Mouse (Mus musculus): ENCODE measurements around the gene Mbd5. TPM values are rescaled to one million over a fixed set of nuclear protein-coding genes. Genes with fewer than 3 reads are reported as not detected.

Gene Mbd5
- 37.1 and 46.0 TPM in 2 replicates for total RNA-seq (2017)

DNA sequence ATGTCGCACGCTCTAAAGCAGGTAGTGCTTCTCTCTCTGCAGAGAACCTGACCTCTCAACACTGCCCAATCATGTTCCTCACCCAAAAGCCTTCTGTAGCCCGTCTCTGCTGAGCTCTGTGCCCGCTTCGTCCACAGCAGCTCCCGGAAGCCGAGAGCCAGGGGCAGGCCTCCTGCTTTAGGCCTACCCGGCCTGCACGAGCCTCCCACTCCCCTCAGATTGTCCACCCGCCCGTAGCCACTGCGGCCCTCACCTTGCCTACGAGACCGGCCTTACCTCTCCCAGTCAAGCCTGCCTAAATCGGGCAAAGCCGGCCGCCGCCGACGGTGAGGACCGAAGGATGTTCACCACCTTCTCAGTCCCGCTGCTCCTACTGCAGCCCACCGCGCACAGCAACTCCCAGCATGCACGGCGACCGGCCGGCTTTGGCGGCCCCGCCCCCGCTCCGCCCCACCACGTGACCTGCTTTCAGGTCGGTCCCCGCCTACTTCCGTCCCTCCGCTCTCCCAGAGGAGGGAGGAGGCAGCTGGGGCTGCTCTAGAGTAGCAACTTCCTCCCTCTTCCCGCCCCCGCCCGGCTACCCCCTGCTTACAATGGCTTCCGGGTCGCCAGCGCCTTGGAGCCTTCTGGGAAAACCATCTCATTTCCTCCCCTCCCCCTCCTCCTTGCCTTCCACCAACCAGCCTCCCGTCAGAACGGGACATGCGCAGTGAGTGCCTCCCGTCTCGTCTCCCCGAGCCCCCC lies at the start of gene Mbd5:
Gene Mbd5 (plus strand): TSS at position 668 of the 744 bp plus-strand sequence.
- peak; percentile 93 to 95 for ATAC-seq (replicated peaks in 1 of 2; ENCODE audit: insufficient read depth in 1 of 2, low FRiP score in 2 of 2, low TSS enrichment in 1 of 2, low read depth in 1 of 2, poor library complexity in 2 of 2, severe bottlenecking in 2 of 2)

DNA sequence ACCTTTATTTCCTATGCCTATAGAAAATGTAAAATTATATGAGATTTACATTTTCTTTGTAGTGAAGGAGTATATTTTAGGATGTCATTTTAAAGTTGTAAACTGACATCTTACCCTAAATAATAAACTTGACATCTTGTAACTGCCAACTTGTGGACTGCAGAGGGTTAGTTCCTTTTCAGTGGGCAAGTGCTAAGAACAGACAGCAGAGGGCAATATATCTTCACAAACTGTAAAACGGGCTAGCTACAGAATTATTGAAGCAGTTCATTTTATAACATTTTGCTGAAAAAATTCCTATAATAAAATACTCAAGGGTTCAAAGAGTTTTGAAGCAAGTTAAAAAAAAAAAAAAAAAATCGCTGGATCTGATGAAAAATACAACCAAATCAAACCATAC lies 40.4 kb upstream of the Mbd5 start:
- ATAC-seq (replicated peaks in 1 of 2; ENCODE audit: insufficient read depth in 1 of 2, low FRiP score in 2 of 2, low TSS enrichment in 1 of 2, low read depth in 1 of 2, poor library complexity in 2 of 2, severe bottlenecking in 2 of 2): peak; percentile 58 to 62; a peak in 2 of 4 replicates

DNA sequence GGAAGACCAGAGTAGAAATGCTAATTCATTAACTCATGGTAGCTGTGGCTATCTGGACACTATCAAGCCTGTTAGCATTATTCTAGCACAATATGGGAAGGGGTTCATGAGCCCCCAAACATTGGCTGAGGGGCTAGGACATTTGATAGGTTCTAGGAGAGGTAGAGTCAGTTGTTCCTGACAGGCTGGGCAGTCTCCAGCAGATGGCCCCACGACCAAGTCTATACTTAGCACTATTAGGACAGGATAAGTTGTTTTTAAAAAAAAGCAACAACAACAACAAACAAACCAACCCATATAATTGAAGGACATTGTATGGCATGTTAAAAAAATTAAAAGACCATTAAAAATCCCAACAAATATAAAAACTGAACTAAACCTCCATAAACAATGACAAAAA lies 35.1 kb upstream of the Mbd5 start:
- no peak for ATAC-seq (replicated peaks in 1 of 2; ENCODE audit: insufficient read depth in 1 of 2, low FRiP score in 2 of 2, low TSS enrichment in 1 of 2, low read depth in 1 of 2, poor library complexity in 2 of 2, severe bottlenecking in 2 of 2)

DNA sequence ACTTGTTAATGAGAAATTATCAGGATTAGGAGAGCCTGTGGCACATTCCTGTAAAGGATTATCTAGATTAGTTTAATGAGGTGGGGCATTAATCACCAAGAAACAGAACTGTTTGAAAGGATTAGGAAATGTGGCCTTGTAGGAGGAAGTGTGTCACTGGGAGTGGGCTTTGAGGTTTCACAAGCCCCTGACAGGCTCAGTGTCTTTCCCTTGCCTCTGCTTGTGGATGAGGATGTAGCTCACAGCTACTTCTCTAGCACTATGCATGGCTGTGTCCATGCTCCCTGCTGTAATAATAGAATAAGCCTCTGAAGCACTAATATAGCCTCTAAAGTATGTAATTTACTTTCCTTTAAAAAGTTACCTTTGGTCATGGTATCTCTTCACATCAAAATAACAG lies 33.5 kb upstream of the Mbd5 start:
- ATAC-seq (replicated peaks in 1 of 2; ENCODE audit: insufficient read depth in 1 of 2, low FRiP score in 2 of 2, low TSS enrichment in 1 of 2, low read depth in 1 of 2, poor library complexity in 2 of 2, severe bottlenecking in 2 of 2): peak in 1 of 2 experiments; percentile 42; a peak in 1 of 4 replicates

DNA sequence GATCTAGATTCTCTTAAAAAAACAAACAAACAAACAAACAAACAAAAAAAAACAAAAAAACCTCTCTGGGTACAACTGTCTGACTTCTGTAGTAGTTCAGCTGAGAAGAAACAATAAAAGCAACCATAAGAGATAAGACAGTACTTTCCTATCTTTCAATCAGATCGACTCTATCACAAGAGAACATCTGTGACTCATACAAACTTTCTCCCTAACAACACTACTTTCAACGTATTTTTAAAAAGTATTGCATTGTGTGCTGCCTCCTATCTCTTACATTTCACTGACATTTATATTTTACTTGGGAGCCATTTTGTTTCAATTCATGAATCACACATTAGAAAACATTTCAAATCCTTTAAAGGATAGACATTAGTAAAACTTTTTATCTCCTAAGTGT lies 14.2 kb upstream of the Mbd5 start:
- ATAC-seq (replicated peaks in 1 of 2; ENCODE audit: insufficient read depth in 1 of 2, low FRiP score in 2 of 2, low TSS enrichment in 1 of 2, low read depth in 1 of 2, poor library complexity in 2 of 2, severe bottlenecking in 2 of 2): no peak

DNA sequence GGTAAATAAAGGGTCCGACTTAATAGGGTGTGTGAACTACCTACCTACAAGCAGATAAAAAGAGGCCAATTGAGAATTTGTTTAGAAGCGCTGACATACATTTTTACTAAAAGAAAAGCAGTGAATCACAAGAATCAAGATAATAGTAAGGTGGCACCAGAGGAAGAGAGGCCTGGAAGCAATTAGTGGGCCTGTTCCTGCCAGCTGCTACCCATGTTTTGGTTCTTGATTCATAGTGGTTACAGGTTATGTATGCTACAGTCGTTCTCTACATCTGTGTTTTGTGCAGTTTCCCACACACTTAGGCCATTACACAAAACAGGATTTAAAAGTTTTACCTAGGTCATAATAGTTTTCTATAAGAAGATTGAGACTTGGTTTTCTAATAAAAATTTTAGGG lies 1.5 kb upstream of the Mbd5 start:
- ATAC-seq (replicated peaks in 1 of 2; ENCODE audit: insufficient read depth in 1 of 2, low FRiP score in 2 of 2, low TSS enrichment in 1 of 2, low read depth in 1 of 2, poor library complexity in 2 of 2, severe bottlenecking in 2 of 2): no peak

DNA sequence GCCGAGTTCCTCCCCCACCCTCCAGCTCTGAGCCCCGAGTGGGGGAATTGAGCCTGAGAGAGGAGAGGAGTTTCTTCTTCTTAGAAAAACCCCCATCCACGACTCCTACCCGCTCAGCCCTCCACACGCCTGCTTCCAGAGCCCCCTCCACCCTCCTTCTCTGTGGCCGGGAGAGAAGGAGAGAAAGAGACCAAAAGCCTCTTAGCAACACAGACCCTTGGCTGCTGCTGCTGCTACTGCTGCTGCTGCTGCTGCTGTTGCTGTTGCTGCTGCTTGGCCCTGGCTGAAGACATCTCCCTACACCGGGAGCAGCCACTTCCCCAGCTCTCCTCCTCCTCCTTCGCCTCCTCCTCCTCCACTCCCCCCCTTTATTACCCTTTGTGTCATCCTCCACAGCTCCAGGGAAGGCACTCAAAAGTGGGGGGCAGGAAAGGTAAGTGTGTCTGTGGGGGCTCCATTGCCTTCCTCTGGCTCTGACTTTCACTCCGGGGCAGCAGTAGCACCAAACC lies 489 bp downstream of the Mbd5 start:
- ATAC-seq (replicated peaks in 1 of 2; ENCODE audit: insufficient read depth in 1 of 2, low FRiP score in 2 of 2, low TSS enrichment in 1 of 2, low read depth in 1 of 2, poor library complexity in 2 of 2, severe bottlenecking in 2 of 2): peak; percentile 31 to 53

DNA sequence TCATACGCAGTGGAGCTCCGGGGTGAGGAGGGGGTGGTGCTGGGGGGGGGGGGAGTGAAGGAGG lies 776 bp downstream of the Mbd5 start, which contains the start of gene Orc4:
Gene Orc4 (minus strand): TSS at position 26 of the 64 bp plus-strand sequence.
- ATAC-seq (replicated peaks in 1 of 2; ENCODE audit: insufficient read depth in 1 of 2, low FRiP score in 2 of 2, low TSS enrichment in 1 of 2, low read depth in 1 of 2, poor library complexity in 2 of 2, severe bottlenecking in 2 of 2): no peak

DNA sequence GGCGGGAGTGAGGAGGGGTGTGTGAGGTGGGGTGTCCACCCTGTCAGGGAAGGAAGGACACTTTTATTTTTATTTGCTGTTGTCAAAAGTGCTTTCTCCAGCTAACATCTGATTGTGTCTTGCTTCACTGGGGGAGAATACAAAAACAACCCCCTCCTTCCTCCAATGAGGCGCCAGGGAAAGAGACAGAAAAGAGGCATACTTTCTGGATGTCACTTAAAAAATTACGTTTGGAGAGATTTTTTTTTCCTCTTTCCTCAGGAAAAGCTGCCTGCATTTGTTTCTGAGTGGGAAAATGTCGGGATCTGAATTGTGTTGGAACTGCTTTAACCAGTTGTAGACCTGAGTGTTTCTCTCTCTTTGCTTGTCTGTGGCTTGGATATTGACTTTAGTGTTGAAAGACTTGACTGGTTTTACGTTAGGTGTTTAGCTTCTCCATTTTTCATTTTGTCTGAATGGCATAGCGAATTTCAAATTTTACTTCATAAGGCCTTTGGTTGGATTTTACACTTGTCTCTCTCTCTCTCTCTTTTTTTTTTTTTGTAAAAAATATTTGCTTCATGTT lies 1.1 kb downstream of the Mbd5 start:
- ATAC-seq (replicated peaks in 1 of 2; ENCODE audit: insufficient read depth in 1 of 2, low FRiP score in 2 of 2, low TSS enrichment in 1 of 2, low read depth in 1 of 2, poor library complexity in 2 of 2, severe bottlenecking in 2 of 2): no peak

DNA sequence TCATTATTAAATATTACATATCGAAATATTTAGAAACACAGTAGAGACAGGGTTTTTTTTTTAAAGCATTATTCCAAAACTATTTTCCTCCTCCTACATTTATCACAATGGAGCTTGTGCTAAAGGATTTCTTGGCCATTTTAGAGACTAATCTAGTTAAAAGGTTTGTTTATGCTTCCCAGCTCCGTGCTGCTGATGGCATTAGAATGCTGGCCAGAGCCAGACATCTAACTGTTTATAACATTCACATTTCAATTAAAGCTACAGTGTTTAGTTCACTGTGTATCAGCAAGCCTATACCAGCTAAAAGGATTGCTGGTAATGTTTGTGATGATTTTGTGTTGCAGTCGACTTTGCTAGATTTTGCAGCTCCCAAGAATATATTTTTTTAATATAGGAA lies 7.3 kb downstream of the Mbd5 start:
- no peak for ATAC-seq (replicated peaks in 1 of 2; ENCODE audit: insufficient read depth in 1 of 2, low FRiP score in 2 of 2, low TSS enrichment in 1 of 2, low read depth in 1 of 2, poor library complexity in 2 of 2, severe bottlenecking in 2 of 2)

DNA sequence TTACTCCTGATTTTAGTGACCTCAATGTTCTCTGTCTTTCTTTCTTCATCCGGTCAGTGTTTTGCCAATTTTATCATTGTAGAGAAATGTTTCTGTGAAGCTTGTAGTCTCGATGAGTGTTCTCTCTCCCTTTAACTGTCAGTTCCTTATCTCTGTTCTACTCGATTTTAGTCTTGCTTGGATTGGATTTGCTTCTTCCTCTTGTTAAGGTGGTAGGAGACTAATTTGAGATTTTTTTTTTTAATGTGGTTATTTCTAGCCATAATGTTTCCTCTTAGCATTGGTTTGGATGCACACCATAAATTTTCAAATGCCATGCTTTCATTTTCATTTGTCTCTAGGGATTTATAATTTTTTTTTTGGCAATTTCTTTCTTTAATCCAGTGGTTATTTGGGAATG lies 29.6 kb downstream of the Mbd5 start:
- ATAC-seq (replicated peaks in 1 of 2; ENCODE audit: insufficient read depth in 1 of 2, low FRiP score in 2 of 2, low TSS enrichment in 1 of 2, low read depth in 1 of 2, poor library complexity in 2 of 2, severe bottlenecking in 2 of 2): peak in 1 of 2 experiments; percentile 46; a peak in 1 of 4 replicates

DNA sequence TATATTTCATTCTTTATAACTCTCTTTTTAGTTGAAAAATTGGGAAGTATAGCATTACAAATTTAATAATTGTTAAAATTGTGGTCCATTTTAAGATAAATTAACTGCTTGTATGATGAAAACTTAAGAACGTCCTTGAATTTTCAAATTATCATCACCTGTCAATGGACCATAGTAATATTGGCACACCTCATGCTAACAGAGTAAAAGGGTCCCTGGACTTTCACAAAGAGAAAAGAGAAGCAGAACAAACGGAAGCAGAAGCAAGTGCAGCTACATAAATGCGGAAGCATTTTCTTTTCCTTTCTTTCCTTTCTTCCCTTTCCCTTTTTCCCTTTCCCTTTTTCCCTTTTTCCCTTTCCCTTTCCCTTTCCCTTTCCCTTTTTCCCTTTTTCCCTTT lies 41.0 kb downstream of the Mbd5 start:
- no peak for ATAC-seq (replicated peaks in 1 of 2; ENCODE audit: insufficient read depth in 1 of 2, low FRiP score in 2 of 2, low TSS enrichment in 1 of 2, low read depth in 1 of 2, poor library complexity in 2 of 2, severe bottlenecking in 2 of 2)

DNA sequence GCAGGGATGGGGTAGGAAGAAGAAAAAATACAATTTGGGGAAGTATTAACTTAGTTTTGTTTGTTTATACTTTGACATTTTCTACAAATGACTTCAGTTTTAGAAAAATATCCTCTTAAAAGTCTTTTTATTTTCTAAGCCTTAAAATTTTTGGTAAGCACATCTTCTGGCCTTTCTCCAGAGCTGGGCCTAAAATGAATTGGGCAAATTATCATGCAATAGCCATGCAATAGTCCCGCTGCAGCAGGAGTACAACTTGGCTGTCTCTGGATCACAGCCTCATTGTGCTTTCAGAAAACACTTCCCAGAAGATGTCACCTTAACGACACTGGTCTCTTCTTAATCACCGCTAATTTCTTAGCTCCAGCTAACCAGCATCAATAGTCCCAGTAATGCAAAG lies 91.2 kb downstream of the Mbd5 start:
- no peak for ATAC-seq (replicated peaks in 1 of 2; ENCODE audit: insufficient read depth in 1 of 2, low FRiP score in 2 of 2, low TSS enrichment in 1 of 2, low read depth in 1 of 2, poor library complexity in 2 of 2, severe bottlenecking in 2 of 2)

DNA sequence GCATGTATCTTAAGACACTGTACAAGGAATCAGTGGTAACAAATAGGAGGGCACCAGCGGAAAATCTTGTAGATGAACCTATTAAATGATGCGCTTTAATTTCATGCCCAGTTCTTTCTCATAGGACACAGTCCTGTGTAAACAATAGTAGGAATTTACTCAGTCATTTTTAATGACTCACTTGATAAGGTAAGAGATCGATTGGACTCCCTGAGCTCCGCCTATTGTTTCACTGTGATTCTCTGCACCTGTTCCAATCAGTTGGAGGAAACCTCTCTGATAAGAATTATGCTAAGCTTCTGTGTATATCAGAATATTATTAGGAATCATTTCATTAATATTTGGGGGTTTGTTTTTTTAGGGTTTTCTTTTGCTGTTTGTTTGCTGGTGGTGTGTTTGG lies 100.7 kb downstream of the Mbd5 start:
- no peak for ATAC-seq (replicated peaks in 1 of 2; ENCODE audit: insufficient read depth in 1 of 2, low FRiP score in 2 of 2, low TSS enrichment in 1 of 2, low read depth in 1 of 2, poor library complexity in 2 of 2, severe bottlenecking in 2 of 2)

DNA sequence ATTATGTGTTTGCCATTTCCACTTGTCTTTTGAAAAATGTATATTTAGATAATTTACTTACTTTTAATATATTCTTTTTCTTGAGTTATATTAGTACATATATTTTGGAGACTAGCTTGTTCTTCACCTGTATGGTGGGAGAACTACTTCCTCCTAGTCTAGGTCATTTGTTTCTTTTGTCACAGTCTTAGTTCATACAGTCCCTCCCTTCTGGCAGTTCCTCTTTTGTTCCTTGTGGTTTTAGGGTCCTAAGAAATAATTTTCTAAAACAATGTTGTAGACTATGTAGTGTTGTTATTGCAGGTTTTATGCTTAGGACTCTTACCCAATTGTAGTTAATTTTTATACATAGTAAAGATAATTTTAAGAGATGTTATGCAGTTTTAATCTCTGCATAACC lies 118.6 kb downstream of the Mbd5 start:
- ATAC-seq (replicated peaks in 1 of 2; ENCODE audit: insufficient read depth in 1 of 2, low FRiP score in 2 of 2, low TSS enrichment in 1 of 2, low read depth in 1 of 2, poor library complexity in 2 of 2, severe bottlenecking in 2 of 2): peak; percentile 32 to 69; a peak in 2 of 4 replicates

DNA sequence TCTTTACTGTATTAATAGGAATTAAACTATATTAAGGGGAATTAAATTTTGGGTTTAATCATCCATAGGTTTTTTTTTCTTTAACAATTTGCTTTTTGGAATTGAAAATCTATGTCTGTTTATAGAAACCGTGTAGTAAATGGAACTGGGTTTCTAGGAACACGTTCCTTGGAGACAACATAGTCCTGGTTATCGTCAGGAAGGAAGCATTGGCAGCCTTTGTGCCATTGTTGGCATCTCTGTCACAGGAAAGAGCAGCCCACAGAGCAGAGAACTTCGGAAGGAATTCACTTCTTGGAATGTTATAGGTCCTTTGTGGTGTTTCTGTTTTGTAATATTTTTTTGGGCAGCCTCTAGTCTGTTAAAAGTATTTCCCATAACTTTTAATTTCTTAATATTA lies 135.7 kb downstream of the Mbd5 start:
- no peak for ATAC-seq (replicated peaks in 1 of 2; ENCODE audit: insufficient read depth in 1 of 2, low FRiP score in 2 of 2, low TSS enrichment in 1 of 2, low read depth in 1 of 2, poor library complexity in 2 of 2, severe bottlenecking in 2 of 2)

DNA sequence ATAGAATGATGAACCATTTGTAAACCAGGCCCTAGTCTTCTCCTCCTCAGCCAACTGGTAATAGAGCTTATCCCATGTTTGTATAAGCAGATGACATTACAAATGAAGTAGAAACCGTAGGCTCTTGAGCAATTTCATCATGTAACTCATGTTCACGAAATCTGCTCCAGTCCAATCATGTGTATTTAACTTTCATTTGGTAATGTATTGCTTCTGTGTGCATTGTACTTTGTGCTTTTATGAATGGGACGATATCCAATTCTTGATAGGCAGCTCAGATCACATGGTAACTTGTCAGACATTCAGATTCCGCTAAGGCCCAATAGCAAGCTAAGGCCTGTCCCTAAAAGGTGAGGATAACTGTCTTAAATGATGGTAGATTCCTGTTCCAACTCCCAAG lies 141.5 kb downstream of the Mbd5 start:
- no peak for ATAC-seq (replicated peaks in 1 of 2; ENCODE audit: insufficient read depth in 1 of 2, low FRiP score in 2 of 2, low TSS enrichment in 1 of 2, low read depth in 1 of 2, poor library complexity in 2 of 2, severe bottlenecking in 2 of 2)

DNA sequence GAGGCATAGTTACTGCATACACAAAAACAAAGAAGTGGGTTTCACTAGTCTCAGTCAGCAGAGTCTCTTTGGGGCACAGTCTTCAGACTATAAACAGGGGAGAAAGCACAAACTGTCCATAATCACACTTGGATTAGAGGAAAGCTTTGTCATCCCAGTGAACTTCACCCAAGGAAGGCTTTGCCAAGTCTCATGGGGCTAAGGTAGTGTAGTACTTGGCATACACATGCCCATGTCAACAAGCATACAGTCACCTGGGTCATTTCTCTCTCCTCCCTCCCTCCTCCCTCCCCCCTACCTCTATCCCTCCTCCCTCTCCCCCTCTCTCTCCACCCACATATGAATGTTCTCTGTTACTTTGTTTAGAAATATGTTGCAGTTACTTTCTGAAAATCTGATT lies 147.5 kb downstream of the Mbd5 start:
- no peak for ATAC-seq (replicated peaks in 1 of 2; ENCODE audit: insufficient read depth in 1 of 2, low FRiP score in 2 of 2, low TSS enrichment in 1 of 2, low read depth in 1 of 2, poor library complexity in 2 of 2, severe bottlenecking in 2 of 2)

DNA sequence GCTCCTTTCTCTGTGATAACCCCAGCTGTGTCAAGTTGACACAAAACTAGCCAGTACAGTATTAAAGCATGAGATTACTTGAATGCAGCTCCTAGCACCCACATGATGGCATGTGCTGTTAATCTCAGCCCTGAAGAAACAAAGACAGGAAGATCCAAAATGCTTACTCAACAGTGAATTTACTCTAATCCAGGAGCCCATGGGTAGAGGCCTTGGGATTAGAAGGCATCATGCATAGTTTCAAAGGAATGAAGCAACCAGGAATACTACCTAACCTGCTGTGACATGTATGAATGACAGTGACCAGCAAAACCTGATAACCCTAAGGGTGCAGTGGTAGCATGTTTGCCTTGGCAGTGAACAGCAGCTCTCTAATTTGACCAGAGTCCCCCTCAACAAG lies 159.6 kb downstream of the Mbd5 start:
- no peak for ATAC-seq (replicated peaks in 1 of 2; ENCODE audit: insufficient read depth in 1 of 2, low FRiP score in 2 of 2, low TSS enrichment in 1 of 2, low read depth in 1 of 2, poor library complexity in 2 of 2, severe bottlenecking in 2 of 2)
